Mouse (Mus musculus) limb, embryonic 14.5 days (tissue): ENCODE results near the gene Plch1. TPM values are rescaled to one million over a fixed set of nuclear protein-coding genes. Genes with fewer than 3 reads are reported as not detected.

Experiments used
- ATAC-seq: fragments of 200-750 bp; cut with Nextera tagmentation; 2 replicates; pipeline ENCODE4 v1.8.0; 2017; ENCODE audit warnings: low read depth, moderate number of reproducible peaks, moderate TSS enrichment; ENCODE audit not compliant: low FRiP score
- DNase-seq: peaks from one replicate; pipeline ENCODE4 v3.0.0-alpha.2; 2015; ENCODE audit warnings: low spot score
- H3K27ac ChIP-seq: fragments of 300-500 bp; sonication (generic); replicated peaks from 2 replicates; pipeline ENCODE4 v1.5.1; 2014; ENCODE audit warnings: low read depth, mild to moderate bottlenecking, low read length, moderate library complexity, mixed read lengths
- H3K27me3 ChIP-seq: fragments of 300-500 bp; sonication (generic); 2 replicates; pipeline ENCODE4 v1.6.1; 2014; ENCODE audit warnings: low read length, mixed read lengths; ENCODE audit not compliant: control insufficient read depth, insufficient read depth
- H3K36me3 ChIP-seq: fragments of 300-500 bp; sonication (generic); 2 replicates; pipeline ENCODE4 v1.6.1; 2014; ENCODE audit warnings: mild to moderate bottlenecking, low read length, moderate library complexity, mixed read lengths; ENCODE audit not compliant: control insufficient read depth, insufficient read depth
- H3K4me1 ChIP-seq: fragments of 300-500 bp; sonication (generic); 2 replicates; pipeline ENCODE4 v1.6.1; 2014; ENCODE audit warnings: antibody characterized with exemption, low read length, mixed read lengths; ENCODE audit not compliant: control insufficient read depth, insufficient read depth
- H3K4me2 ChIP-seq: fragments of 300-500 bp; sonication (generic); replicated peaks from 2 replicates; pipeline ENCODE4 v1.6.1; 2014; ENCODE audit warnings: low read depth, mild to moderate bottlenecking, low read length, moderate library complexity; ENCODE audit not compliant: severe bottlenecking
- H3K4me3 ChIP-seq: fragments of 300-500 bp; sonication (generic); replicated peaks from 2 replicates; pipeline ENCODE4 v1.5.1; 2014; ENCODE audit warnings: low read length
- H3K9ac ChIP-seq: fragments of 300-500 bp; sonication (generic); 2 replicates; pipeline ENCODE4 v1.6.1; 2014; ENCODE audit warnings: mild to moderate bottlenecking, low read depth, low read length, moderate library complexity; ENCODE audit not compliant: severe bottlenecking
- H3K9me3 ChIP-seq: fragments of 300-500 bp; sonication (generic); 2 replicates; pipeline ENCODE4 v1.6.1; 2016; ENCODE audit warnings: low read length; ENCODE audit not compliant: control insufficient read depth
- POLR2A ChIP-seq: fragments of 200-500 bp; IDR thresholded peaks from 2 replicates; pipeline ENCODE4 v1.8.0; 2012; ENCODE audit warnings: inconsistent platforms, mild to moderate bottlenecking, moderate library complexity, borderline replicate concordance; ENCODE audit not compliant: insufficient read depth, insufficient read length; ENCODE audit errors: extremely low read depth
- WGBS: fragments of 180-500 bp; shearing (Covaris S2); extraction: QIAGEN DNeasy Blood & Tissue Kit; methylation state at CpG from one replicate; pipeline ENCODE4 v1.1.7; 2014; 5-methylcytosine and 5-hydroxymethylcytosine counted together
- polyA plus RNA-seq, 2 experiments: library from polyadenylated mRNA; depleted of rRNA in 1 of 2; stranded (reverse) in 1 of 2; unstranded in 1 of 2; fragments of >200 nt; fragmentation: Nextera tagmentation in 1 of 2; extraction: Ambion mirVana in 1 of 2; gene quantifications; 2 replicates each; pipeline versions ENCODE4 v1.2.1 to v1.2.3; 2012 to 2014

The Plch1 gene
- polyA plus RNA-seq, 2 experiments = 1.1 to 2.0 TPM

- ATAC-seq (no peak), DNase-seq (no peak)
- Histone ChIP-seq H3K27ac (no peak overlapping the region), H3K36me3 (peaks cover 7% of the 10 kb centered on the region), H3K4me3 (no peak overlapping the region), H3K27me3 (no peaks in the 10 kb centered on the region), H3K4me2 (no peak overlapping the region), H3K4me1 (no peaks in the 10 kb centered on the region), H3K9ac (no peak overlapping the region), H3K9me3 (no peaks in the 10 kb centered on the region)
- no peak for TF ChIP-seq POLR2A
- 74% methylated on average over 4 of the region's 4 CpGs for WGBS
Measured at GRCm38 (mm10) chr3:63910301-63910700, 11.0 kb upstream of the Plch1 start.

DNA sequence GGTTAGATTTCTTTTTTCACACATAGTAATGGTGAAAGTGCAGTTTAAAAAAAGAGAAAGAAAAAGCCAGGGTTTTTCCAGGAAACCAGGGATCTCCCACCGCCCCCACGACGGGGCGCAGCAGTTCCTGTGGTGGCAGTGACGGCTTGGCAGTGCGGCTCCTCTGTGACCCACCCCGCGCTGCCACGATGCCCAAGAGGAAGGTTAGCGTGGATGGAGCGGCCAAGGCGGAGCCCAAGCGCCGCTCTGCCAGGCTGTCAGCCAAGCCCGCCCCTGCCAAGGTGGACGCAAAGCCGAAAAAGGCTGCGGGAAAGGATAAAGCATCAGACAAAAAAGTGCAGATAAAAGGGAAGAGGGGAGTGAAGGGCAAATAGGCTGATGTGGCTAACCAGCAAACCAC lies 6.0 kb upstream of the Plch1 start:
- no peaks in the 10 kb centered on the region for H3K9me3 ChIP-seq
- ATAC-seq (no peak), DNase-seq (no peak)
- 2% methylated on average over 18 of the region's 18 CpGs for WGBS
- peak overlapping the region; percentile 61 for H3K4me2 ChIP-seq
- peak overlapping the region; percentile 33 for H3K4me3 ChIP-seq
- H3K27me3 ChIP-seq = peaks cover 2% of the 10 kb centered on the region; the same call in 1 of the 2 replicates
- H3K9ac ChIP-seq = peak overlapping the region; percentile 38
- no peak for TF ChIP-seq POLR2A
- no peaks in the 10 kb centered on the region for H3K36me3 ChIP-seq
- no peak overlapping the region for H3K27ac ChIP-seq
- no peaks in the 10 kb centered on the region for H3K4me1 ChIP-seq

DNA sequence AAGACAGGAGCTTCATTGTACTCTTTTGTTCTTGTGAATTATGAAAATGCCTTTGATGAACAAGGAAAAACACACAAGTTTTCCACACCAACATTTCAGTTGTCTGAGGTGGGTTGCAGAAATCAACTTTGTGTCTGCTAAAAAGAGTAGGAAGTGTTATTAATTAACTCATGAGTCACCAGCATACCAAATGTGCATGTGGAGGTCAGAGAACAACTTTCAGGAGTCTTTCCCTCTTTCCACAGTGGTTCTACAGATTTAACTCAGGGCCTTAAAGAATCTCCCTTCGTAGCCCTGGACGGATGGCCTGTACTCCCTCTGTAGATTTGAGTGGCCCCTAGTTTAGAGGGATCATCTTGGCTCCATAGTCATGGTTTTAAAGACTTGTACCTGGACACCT lies 4.9 kb upstream of the Plch1 start:
- Histone ChIP-seq H3K27ac (no peak overlapping the region), H3K4me3 (no peak overlapping the region), H3K4me2 (no peak overlapping the region), H3K4me1 (peaks cover 7% of the 10 kb centered on the region; the same call in 1 of the 2 replicates), H3K9ac (no peak overlapping the region), H3K9me3 (no peaks in the 10 kb centered on the region), H3K36me3 (no peaks in the 10 kb centered on the region), H3K27me3 (peaks cover 11% of the 10 kb centered on the region; the same call in 1 of the 2 replicates)
- ATAC-seq = no peak
- no peak for DNase-seq
- no peak for TF ChIP-seq POLR2A
- WGBS = 77% methylated on average over 2 of the region's 2 CpGs

DNA sequence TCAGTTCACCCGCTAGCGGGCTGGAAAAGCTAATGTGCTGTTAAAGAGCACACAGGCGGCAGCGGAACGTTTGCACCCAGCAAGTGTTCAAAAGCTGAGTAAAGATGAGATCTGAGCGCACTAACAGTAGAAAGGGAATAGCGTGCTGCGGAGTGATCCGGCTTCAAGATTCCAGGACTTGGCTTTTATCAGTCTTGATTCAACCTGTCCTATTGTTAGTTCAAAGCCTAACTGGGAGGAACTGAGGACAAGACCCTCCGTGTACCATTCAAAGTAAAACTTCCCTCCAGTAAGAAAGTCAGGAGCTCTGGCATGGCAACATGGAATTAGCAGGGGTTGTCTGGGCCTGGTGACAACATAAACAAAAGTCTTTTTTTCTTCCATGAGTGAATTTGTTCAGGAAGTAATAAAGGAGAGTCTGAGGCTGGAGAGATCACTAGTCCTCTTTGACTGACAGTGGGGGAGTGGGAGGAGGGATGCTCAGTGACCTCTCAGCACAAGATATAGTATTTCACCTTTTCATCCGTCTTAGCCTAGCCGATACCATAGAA lies 824 bp upstream of the Plch1 start:
- H3K4me2 ChIP-seq = peak overlapping the region; percentile 100
- ATAC-seq (no peak), DNase-seq (no peak)
- no peak overlapping the region for H3K27ac ChIP-seq
- TF ChIP-seq POLR2A = no peak
- no peak overlapping the region for H3K9ac ChIP-seq
- WGBS = 4% methylated on average over 12 of the region's 12 CpGs
- H3K4me3 ChIP-seq = peak overlapping the region; percentile 61
- peaks cover 11% of the 10 kb centered on the region; the same call in 1 of the 2 replicates for H3K27me3 ChIP-seq
- H3K36me3 ChIP-seq = no peaks in the 10 kb centered on the region
- peaks cover 9% of the 10 kb centered on the region for H3K4me1 ChIP-seq
- H3K9me3 ChIP-seq = no peaks in the 10 kb centered on the region

- no peak overlapping the region for H3K27ac ChIP-seq
- no peak for TF ChIP-seq POLR2A
- peaks cover 13% of the 10 kb centered on the region for H3K4me1 ChIP-seq
- peak; percentile 69 for DNase-seq
- H3K9me3 ChIP-seq = no peaks in the 10 kb centered on the region
- peaks cover 11% of the 10 kb centered on the region; the same call in 1 of the 2 replicates for H3K27me3 ChIP-seq
- ATAC-seq = peak; percentile 85
- H3K36me3 ChIP-seq = no peaks in the 10 kb centered on the region
- peak overlapping the region; percentile 100 for H3K4me2 ChIP-seq
- WGBS = under 1% methylated on average over 41 of the region's 41 CpGs
- peak overlapping the region; percentile 61 for H3K4me3 ChIP-seq
- H3K9ac ChIP-seq = peak overlapping the region; percentile 43
Measured at GRCm38 (mm10) chr3:63898581-63899308, 527 bp downstream of the Plch1 start.
